Mouse (Mus musculus) embryonic facial prominence, embryonic 11.5 days (tissue): ENCODE measurements around the gene Rnf212b. TPM values are rescaled to one million over a fixed set of nuclear protein-coding genes. Genes with fewer than 3 reads are reported as not detected.

ENCODE experiments used
- ATAC-seq: fragments of 200-750 bp; cut with Nextera tagmentation; replicated peaks from 2 replicates; pipeline ENCODE4 v1.8.0; 2017; ENCODE audit warnings: low read depth; ENCODE audit not compliant: insufficient number of reproducible peaks, low FRiP score, low TSS enrichment
- DNase-seq: peaks from one replicate; pipeline ENCODE4 v3.0.0-alpha.2; 2015; ENCODE audit warnings: low spot score
- H3K27ac ChIP-seq: fragments of 300-500 bp; sonication (generic); replicated peaks from 2 replicates; pipeline ENCODE4 v1.5.1; 2014; ENCODE audit warnings: mild to moderate bottlenecking, low read depth, low read length, control low read depth
- H3K27me3 ChIP-seq: fragments of 300-500 bp; sonication (generic); 2 replicates; pipeline ENCODE4 v1.6.1; 2014; ENCODE audit warnings: mild to moderate bottlenecking, low read length, moderate library complexity, mixed read lengths; ENCODE audit not compliant: control insufficient read depth, insufficient read depth
- H3K36me3 ChIP-seq: fragments of 300-500 bp; sonication (generic); replicated peaks from 2 replicates; pipeline ENCODE4 v1.6.1; 2014; ENCODE audit warnings: low read depth, mild to moderate bottlenecking, low read length, moderate library complexity, mixed read lengths; ENCODE audit not compliant: control insufficient read depth, insufficient read depth
- H3K4me1 ChIP-seq: fragments of 300-500 bp; sonication (generic); 2 replicates; pipeline ENCODE4 v1.6.1; 2014; ENCODE audit warnings: low read length, mixed read lengths; ENCODE audit not compliant: control insufficient read depth, insufficient read depth
- H3K4me2 ChIP-seq: fragments of 300-500 bp; sonication (generic); 2 replicates; pipeline ENCODE4 v1.6.1; 2014; ENCODE audit warnings: low read depth, mild to moderate bottlenecking, control low read depth, low read length, moderate library complexity
- H3K4me3 ChIP-seq: fragments of 300-500 bp; sonication (generic); 2 replicates; pipeline ENCODE4 v1.5.1; 2014; ENCODE audit warnings: low read depth, low read length, control low read depth
- H3K9ac ChIP-seq: fragments of 300-500 bp; sonication (generic); replicated peaks from 2 replicates; pipeline ENCODE4 v1.6.1; 2014; ENCODE audit warnings: mild to moderate bottlenecking, control low read depth, low read length
- H3K9me3 ChIP-seq: fragments of 300-500 bp; sonication (generic); replicated peaks from 2 replicates; pipeline ENCODE4 v1.6.1; 2016; ENCODE audit warnings: mild to moderate bottlenecking, low read length, inconsistent platforms, mixed read lengths; ENCODE audit not compliant: control insufficient read depth
- WGBS: fragments of 180-500 bp; shearing (Covaris S2); extraction: QIAGEN DNeasy Blood & Tissue Kit; methylation state at CpG from one replicate; pipeline ENCODE4 v1.1.7; 2014; 5-methylcytosine and 5-hydroxymethylcytosine counted together
- polyA plus RNA-seq: library from polyadenylated mRNA; unstranded; fragments of >200 nt; fragmentation: Nextera tagmentation; extraction: Ambion mirVana; gene quantifications from 2 replicates; pipeline ENCODE4 v1.2.1, GENCODE M21; 2014

The Rnf212b gene
- polyA plus RNA-seq, 1 experiment from 2014 or later, result not detected

DNA sequence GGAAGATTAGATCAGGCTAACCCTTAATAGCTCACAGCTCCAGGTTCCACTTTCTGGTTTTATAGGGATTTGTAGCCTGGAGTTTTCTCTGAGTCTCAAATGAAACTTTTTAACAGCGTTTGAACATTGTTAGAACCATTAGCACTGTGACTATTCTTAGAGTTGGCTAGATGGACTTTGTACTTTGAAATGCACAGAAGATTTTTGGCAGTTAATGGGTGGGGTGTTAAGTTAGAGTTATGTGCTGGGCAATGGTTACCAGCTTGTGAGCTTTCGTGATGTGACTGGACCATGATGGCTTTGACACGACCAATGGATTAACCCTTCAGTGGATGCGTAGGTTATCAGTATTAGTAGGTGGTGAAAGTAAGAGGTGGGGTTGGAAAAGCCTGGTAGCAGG is 7.8 kb upstream of the Rnf212b start:
- Histone ChIP-seq H3K9ac (no peak overlapping the region), H3K4me1 (no peaks in the 10 kb centered on the region), H3K27me3 (no peaks in the 10 kb centered on the region), H3K9me3 (no peaks in the 10 kb centered on the region), H3K36me3 (no peaks in the 10 kb centered on the region), H3K4me3 (no peak overlapping the region), H3K27ac (no peak overlapping the region), H3K4me2 (no peak overlapping the region)
- DNase-seq (no peak), ATAC-seq (no peak)
- 91% methylated on average over 4 of the region's 4 CpGs for WGBS

DNA sequence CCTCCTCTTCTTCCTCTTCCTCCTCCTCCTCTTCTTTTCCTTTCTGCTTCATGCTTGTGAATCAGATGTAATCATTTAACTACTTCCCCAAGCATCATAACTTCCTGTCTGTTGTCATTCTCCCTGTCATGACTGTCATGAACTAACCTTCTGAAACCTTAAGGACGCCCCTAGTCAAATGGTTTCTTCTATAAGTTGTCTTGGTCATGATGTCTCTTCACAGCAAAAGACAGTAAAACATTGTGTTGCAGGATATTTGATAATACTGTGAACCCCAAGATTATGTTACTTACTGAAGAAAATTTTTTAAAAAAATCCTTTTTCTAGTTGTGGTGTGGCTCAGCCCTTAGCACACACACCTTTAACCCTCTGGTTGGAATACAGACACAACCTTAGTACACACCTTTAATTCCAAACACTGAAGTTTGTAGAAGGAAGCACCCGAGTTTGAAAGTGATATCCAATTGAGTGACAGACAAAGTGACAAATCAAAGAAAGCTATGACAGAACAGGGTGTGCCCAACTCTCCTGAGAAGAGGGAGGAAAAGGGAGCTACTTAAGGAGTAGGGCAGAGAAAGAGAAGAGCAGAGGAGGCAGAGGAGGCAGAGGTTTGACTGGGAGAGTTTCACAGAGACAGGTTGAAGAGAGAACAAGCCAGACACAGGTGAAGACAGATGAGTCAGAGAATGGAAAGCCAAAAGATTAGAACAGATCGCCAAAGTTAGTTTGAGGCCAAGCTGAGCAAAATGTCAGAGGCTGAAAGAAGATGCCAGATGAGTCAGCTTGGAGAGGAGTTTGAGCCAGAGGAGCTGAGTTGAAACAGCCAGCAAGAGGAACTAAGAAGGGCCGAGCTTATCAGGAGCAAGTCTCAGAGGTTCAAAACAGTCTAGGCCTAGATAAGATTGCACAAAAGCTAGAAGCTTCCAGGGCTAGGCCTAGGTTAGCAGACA is 4.9 kb upstream of the Rnf212b start:
- Histone ChIP-seq H3K9ac (no peak overlapping the region), H3K27ac (no peak overlapping the region), H3K36me3 (no peaks in the 10 kb centered on the region), H3K4me2 (no peak overlapping the region), H3K9me3 (no peaks in the 10 kb centered on the region), H3K4me1 (no peaks in the 10 kb centered on the region), H3K27me3 (no peaks in the 10 kb centered on the region), H3K4me3 (no peak overlapping the region)
- WGBS, result 74% methylated on average over 4 of the region's 4 CpGs
- DNase-seq (no peak), ATAC-seq (no peak)

DNA sequence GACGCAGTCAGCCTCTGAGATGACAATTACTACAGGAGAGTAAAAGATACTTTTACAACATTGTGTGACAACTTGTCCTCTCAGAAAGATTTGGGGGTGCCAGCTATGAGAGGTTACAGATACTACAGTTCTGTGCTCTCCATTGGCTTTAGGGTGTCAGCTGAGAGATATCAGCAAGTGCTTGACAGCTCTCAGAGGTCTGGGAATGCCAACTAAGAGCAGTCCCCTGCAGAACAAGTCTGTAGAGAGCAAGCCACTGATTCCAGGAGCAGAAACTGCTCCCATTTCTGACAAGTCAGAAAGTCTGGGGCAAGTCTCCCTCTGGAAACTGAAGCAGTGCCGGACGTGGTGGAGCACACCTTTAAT is 4.3 kb upstream of the Rnf212b start:
- no peak for ATAC-seq
- Histone ChIP-seq H3K9ac (no peak overlapping the region), H3K4me1 (no peaks in the 10 kb centered on the region), H3K27me3 (no peaks in the 10 kb centered on the region), H3K9me3 (no peaks in the 10 kb centered on the region), H3K27ac (no peak overlapping the region), H3K4me3 (no peak overlapping the region), H3K36me3 (no peaks in the 10 kb centered on the region), H3K4me2 (no peak overlapping the region)
- no peak for DNase-seq
- WGBS, result 83% methylated on average over 3 of the region's 3 CpGs

DNA sequence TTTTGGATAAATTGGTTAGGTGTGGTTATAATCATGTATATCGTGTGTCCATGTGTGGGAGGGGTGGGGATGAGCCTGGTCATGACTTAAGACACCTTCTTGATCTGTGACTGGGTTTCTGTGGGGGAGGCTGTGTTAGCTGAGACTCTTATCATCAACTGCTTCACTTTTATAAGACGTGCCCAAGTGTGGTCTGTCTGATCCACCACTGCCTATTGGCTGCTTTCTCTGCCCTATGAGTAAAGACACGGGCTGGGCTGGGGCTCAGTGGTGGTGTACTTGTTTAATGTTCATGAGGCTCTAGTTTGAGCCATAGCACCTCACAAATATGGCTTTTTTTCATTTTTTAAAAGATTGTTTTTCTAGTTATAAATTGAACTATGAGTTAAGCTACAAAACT is 1.8 kb downstream of the Rnf212b start:
- H3K9ac ChIP-seq, result no peak overlapping the region
- ATAC-seq, result no peak
- H3K27ac ChIP-seq, result no peak overlapping the region
- H3K4me3 ChIP-seq, result no peak overlapping the region
- no peak for DNase-seq
- H3K36me3 ChIP-seq, result no peaks in the 10 kb centered on the region
- WGBS, result 54% methylated on average over 3 of the region's 3 CpGs
- no peak overlapping the region for H3K4me2 ChIP-seq
- H3K9me3 ChIP-seq, result no peaks in the 10 kb centered on the region
- no peaks in the 10 kb centered on the region for H3K4me1 ChIP-seq
- no peaks in the 10 kb centered on the region for H3K27me3 ChIP-seq

DNA sequence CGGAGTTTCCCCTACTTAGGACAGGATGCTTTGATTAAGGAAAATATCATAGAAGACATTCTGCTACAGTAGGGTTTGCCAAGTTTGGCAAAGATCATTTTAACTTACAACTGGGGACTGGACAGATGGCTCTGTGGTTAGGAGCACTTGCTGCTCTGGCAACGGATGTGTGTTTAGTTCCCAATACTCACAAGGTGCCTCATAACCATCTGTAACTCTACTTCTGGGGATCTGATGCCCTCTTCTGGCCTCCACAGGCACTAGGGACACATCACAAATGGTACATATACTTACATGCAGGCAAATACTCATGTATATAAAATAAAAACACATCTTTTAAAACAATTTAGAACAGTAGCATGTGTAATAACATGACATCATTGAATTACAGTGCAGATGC is 3.9 kb downstream of the Rnf212b start:
- peak; percentile 13 for DNase-seq
- 50% methylated on average over 2 of the region's 2 CpGs for WGBS
- no peak overlapping the region for H3K4me2 ChIP-seq

DNA sequence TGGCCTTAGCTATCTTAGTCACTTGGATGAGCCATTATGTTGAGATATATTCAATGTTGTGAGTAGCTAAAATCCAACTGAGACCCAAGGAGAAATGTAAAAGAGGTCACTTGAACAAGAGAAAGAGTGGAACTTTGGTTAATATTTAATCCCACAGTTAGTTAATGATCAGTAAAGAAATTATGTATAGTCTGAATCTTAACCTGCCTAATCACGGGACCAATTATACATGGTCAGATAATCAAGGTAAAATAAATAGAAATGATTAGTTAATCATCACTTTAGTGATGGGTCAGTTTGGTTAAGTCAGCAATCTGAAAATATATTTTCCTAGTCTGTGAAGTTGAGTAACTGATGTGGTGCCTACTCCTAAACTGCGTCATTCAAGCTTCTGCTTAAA is 8.4 kb downstream of the Rnf212b start:
- H3K4me1 ChIP-seq, result no peaks in the 10 kb centered on the region
- no peaks in the 10 kb centered on the region for H3K9me3 ChIP-seq
- 90% methylated on average over 2 of the region's 2 CpGs for WGBS
- no peaks in the 10 kb centered on the region for H3K27me3 ChIP-seq
- no peaks in the 10 kb centered on the region for H3K36me3 ChIP-seq
- DNase-seq, result no peak
- no peak for ATAC-seq
- H3K9ac ChIP-seq, result no peak overlapping the region
- no peak overlapping the region for H3K4me2 ChIP-seq
- no peak overlapping the region for H3K27ac ChIP-seq
- no peak overlapping the region for H3K4me3 ChIP-seq

More for the DNA sequence above, 3.9 kb downstream of the Rnf212b start:
- H3K9ac ChIP-seq, result no peak overlapping the region
- no peak overlapping the region for H3K27ac ChIP-seq
- H3K36me3 ChIP-seq, result no peaks in the 10 kb centered on the region
- H3K9me3 ChIP-seq, result no peaks in the 10 kb centered on the region
- ATAC-seq, result no peak
- no peak overlapping the region for H3K4me3 ChIP-seq
- H3K4me1 ChIP-seq, result no peaks in the 10 kb centered on the region
- no peaks in the 10 kb centered on the region for H3K27me3 ChIP-seq

DNA sequence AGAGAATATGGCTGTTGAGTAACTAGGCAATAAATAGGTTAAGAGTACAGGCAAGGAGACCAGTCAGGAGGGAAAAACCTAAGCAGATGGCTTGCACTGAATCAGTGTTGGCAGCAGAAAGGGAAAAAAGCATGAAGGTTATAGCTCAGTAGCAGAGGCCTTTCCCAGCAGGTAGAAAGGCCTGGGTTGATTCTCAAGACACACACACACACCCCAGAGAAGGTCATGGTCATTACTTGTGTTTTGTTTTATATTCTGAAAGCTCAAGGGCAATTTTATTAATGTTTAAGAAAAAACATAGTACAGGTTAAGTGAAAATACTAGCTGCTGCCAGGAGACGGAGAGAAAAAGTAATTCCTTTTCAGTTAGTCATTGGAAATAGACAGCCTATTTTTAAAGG is 9.8 kb downstream of the Rnf212b start:
- no peak for DNase-seq
- ATAC-seq, result no peak
- no peak overlapping the region for H3K4me3 ChIP-seq
- no peaks in the 10 kb centered on the region for H3K36me3 ChIP-seq
- 88% methylated on average over 1 of the region's 1 CpGs for WGBS
- no peaks in the 10 kb centered on the region for H3K4me1 ChIP-seq
- no peak overlapping the region for H3K27ac ChIP-seq
- no peaks in the 10 kb centered on the region for H3K27me3 ChIP-seq
- no peaks in the 10 kb centered on the region for H3K9me3 ChIP-seq
- H3K4me2 ChIP-seq, result no peak overlapping the region
- H3K9ac ChIP-seq, result no peak overlapping the region

DNA sequence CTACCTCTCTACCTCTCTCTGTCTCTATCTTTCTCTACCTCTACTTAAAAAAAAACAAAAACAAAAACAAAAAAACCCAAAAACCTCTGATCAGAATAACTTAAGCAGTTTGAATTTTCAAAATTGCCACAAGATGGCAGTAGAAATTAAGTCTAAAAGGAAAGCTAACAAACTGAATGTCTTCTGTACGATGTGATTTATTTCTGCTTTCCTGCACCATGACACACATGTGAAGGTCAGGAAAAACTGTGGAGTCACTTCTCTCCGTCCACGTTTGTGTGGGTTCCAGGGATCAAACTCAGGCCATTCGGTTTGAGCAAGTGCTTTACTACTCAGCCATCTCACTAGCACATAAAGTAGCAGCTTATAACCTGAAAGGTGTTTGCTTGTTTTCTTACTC is 29.5 kb downstream of the Rnf212b start:
- peak; percentile 74 for DNase-seq

More for the DNA sequence above, 29.5 kb downstream of the Rnf212b start:
- no peak overlapping the region for H3K9ac ChIP-seq
- no peak overlapping the region for H3K27ac ChIP-seq
- ATAC-seq, result no peak
- no peaks in the 10 kb centered on the region for H3K9me3 ChIP-seq
- no peak overlapping the region for H3K4me2 ChIP-seq
- no peaks in the 10 kb centered on the region for H3K36me3 ChIP-seq
- no peaks in the 10 kb centered on the region for H3K27me3 ChIP-seq
- no peaks in the 10 kb centered on the region for H3K4me1 ChIP-seq
- no peak overlapping the region for H3K4me3 ChIP-seq
- WGBS, result 6% methylated on average over 4 of the region's 4 CpGs
